Mouse (Mus musculus): Measurements from ENCODE around the gene Anxa3. TPM values are rescaled to one million over a fixed set of nuclear protein-coding genes. Genes with fewer than 3 reads are reported as not detected.

Gene Anxa3
- polyA plus RNA-seq, 1 experiment from 2014 or later = 24.3 TPM

GRCm38 (mm10) chr5:96797465-96797864 lies 4.3 kb downstream of the Anxa3 start:
- H3K36me3 ChIP-seq = no peaks in the 10 kb centered on the region
- ATAC-seq (ENCODE audit: insufficient number of reproducible peaks, insufficient read depth, low FRiP score, low TSS enrichment, low read depth) = no peak
- peaks cover 6% of the 10 kb centered on the region for H3K27me3 ChIP-seq
- H3K4me2 ChIP-seq = no peak overlapping the region
- H3K4me3 ChIP-seq = no peak overlapping the region
- WGBS = 86% methylated on average over 6 of the region's 6 CpGs
- H3K4me1 ChIP-seq = peaks cover 18% of the 10 kb centered on the region
- H3K27ac ChIP-seq = no peak overlapping the region
- H3K9me3 ChIP-seq = no peaks in the 10 kb centered on the region
- no peak overlapping the region for H3K9ac ChIP-seq

DNA sequence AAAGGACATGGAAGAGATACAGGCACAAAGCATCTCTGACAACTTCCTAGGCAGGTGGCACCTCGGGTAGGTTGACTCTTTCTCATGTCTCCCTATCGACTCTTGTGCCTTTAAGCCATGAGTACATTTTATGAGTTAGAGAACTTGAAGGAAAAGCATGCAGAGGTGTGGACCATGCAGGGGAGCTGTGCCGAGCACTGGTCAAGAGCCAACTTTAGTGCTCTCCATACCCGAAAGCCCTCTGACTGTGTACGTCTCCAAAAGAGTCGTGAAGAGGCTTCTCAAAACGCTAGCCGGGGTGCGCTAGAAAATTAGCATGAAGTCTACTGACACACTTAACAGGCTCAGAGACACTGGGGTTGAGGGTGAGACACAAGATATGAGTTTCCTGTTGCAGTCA lies 6.0 kb downstream of the Anxa3 start:
- Histone ChIP-seq H3K9me3 (no peaks in the 10 kb centered on the region), H3K27ac (no peak overlapping the region), H3K4me3 (no peak overlapping the region), H3K4me2 (no peak overlapping the region), H3K36me3 (no peaks in the 10 kb centered on the region), H3K27me3 (no peaks in the 10 kb centered on the region; the same call in 1 of the 2 replicates), H3K4me1 (peaks cover 12% of the 10 kb centered on the region), H3K9ac (no peak overlapping the region)
- 88% methylated on average over 9 of the region's 9 CpGs for whole genome bisulfite sequencing
- no peak for ATAC-seq (ENCODE audit: insufficient number of reproducible peaks, insufficient read depth, low FRiP score, low TSS enrichment, low read depth)

DNA sequence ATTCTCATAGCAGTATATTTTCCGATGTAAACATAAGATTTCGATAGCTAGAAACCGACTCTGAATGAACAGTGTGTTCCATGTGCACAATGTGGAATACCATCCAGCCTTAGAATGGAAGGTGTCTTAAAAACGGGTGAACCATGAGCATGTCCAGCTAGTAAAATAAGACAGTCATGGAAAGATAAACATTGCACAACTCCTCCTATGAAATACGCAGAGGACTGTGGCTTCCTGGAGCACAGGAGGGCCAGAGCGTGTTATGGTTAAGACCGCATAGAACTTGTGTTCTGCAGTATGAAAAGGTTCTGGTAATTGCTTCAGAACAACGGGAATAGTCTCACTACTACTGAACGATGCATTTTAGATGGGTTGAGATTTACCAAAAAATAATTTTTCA lies 6.8 kb downstream of the Anxa3 start:
- no peak for ATAC-seq (ENCODE audit: insufficient number of reproducible peaks, insufficient read depth, low FRiP score, low TSS enrichment, low read depth)
- Histone ChIP-seq H3K4me1 (peaks cover 20% of the 10 kb centered on the region), H3K9me3 (no peaks in the 10 kb centered on the region), H3K27ac (no peak overlapping the region), H3K36me3 (no peaks in the 10 kb centered on the region), H3K4me3 (no peak overlapping the region), H3K9ac (no peak overlapping the region), H3K27me3 (no peaks in the 10 kb centered on the region; the same call in 1 of the 2 replicates), H3K4me2 (no peak overlapping the region)
- 88% methylated on average over 9 of the region's 9 CpGs for WGBS

GRCm38 (mm10) chr5:96802185-96802584 lies 9.0 kb downstream of the Anxa3 start:
- peak overlapping the region; percentile 28; the same call in 1 of the 2 replicates for H3K27ac ChIP-seq
- 17% methylated on average over 7 of the region's 7 CpGs for WGBS
- no peak overlapping the region for H3K4me2 ChIP-seq
- H3K27me3 ChIP-seq = no peaks in the 10 kb centered on the region
- peaks cover 21% of the 10 kb centered on the region for H3K4me1 ChIP-seq
- H3K9me3 ChIP-seq = no peaks in the 10 kb centered on the region
- no peak for ATAC-seq (ENCODE audit: insufficient number of reproducible peaks, insufficient read depth, low FRiP score, low TSS enrichment, low read depth)
- H3K36me3 ChIP-seq = no peaks in the 10 kb centered on the region
- no peak overlapping the region for H3K4me3 ChIP-seq
- no peak overlapping the region for H3K9ac ChIP-seq

- no peak overlapping the region for H3K4me3 ChIP-seq
- ATAC-seq (ENCODE audit: insufficient number of reproducible peaks, insufficient read depth, low FRiP score, low TSS enrichment, low read depth) = no peak
- no peaks in the 10 kb centered on the region for H3K36me3 ChIP-seq
- peaks cover 21% of the 10 kb centered on the region for H3K4me1 ChIP-seq
- WGBS = 50% methylated on average over 3 of the region's 3 CpGs
- no peak overlapping the region for H3K4me2 ChIP-seq
- H3K9ac ChIP-seq = no peak overlapping the region
- H3K9me3 ChIP-seq = no peaks in the 10 kb centered on the region
- H3K27me3 ChIP-seq = no peaks in the 10 kb centered on the region
- no peak overlapping the region for H3K27ac ChIP-seq
These were observed 10.0 kb downstream of the Anxa3 start for GRCm38 (mm10) chr5:96803091-96803490.

DNA sequence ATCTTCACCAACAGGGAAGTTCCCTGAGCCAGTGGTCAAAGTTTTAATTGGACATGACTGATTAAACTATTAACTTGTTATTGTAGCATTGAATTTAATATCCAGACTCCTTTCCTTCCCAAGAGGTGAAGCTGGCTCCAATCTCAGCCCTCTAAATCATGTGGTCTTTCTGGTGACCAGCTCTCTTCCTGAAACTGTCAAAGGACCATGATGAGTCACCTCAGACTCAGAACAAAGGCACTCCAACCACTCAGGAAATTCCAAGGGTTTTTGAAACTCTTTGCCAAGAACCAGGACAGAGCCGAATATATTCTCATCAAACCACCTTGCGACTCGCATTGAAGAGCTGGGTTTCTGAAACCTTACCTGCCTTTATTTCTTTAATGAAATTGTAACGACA lies 11.2 kb downstream of the Anxa3 start:
- 70% methylated on average over 4 of the region's 4 CpGs for whole genome bisulfite sequencing
- no peak for ATAC-seq (ENCODE audit: insufficient number of reproducible peaks, insufficient read depth, low FRiP score, low TSS enrichment, low read depth)
- H3K4me3 ChIP-seq = no peak overlapping the region

GRCm38 (mm10) chr5:96804813-96805212 lies 11.7 kb downstream of the Anxa3 start:
- Histone ChIP-seq H3K4me3 (no peak overlapping the region), H3K4me2 (no peak overlapping the region), H3K27me3 (no peaks in the 10 kb centered on the region), H3K4me1 (peaks cover 21% of the 10 kb centered on the region), H3K27ac (no peak overlapping the region), H3K36me3 (no peaks in the 10 kb centered on the region), H3K9ac (no peak overlapping the region), H3K9me3 (no peaks in the 10 kb centered on the region)
- ATAC-seq (ENCODE audit: insufficient number of reproducible peaks, insufficient read depth, low FRiP score, low TSS enrichment, low read depth) = no peak
- 50% methylated on average over 3 of the region's 3 CpGs for WGBS

More for the DNA sequence above, 11.2 kb downstream of the Anxa3 start:
- H3K27me3 ChIP-seq = no peaks in the 10 kb centered on the region
- H3K27ac ChIP-seq = no peak overlapping the region
- no peak overlapping the region for H3K9ac ChIP-seq
- H3K9me3 ChIP-seq = no peaks in the 10 kb centered on the region
- H3K4me1 ChIP-seq = peaks cover 21% of the 10 kb centered on the region
- no peaks in the 10 kb centered on the region for H3K36me3 ChIP-seq
- no peak overlapping the region for H3K4me2 ChIP-seq

GRCm38 (mm10) chr5:96810620-96811019 lies 17.5 kb downstream of the Anxa3 start:
- ATAC-seq (ENCODE audit: insufficient number of reproducible peaks, insufficient read depth, low FRiP score, low TSS enrichment, low read depth) = no peak
- WGBS = 60% methylated on average over 4 of the region's 4 CpGs
- Histone ChIP-seq H3K9ac (no peak overlapping the region), H3K4me1 (no peaks in the 10 kb centered on the region), H3K36me3 (no peaks in the 10 kb centered on the region), H3K27ac (no peak overlapping the region), H3K4me2 (no peak overlapping the region), H3K9me3 (no peaks in the 10 kb centered on the region), H3K4me3 (no peak overlapping the region), H3K27me3 (no peaks in the 10 kb centered on the region)

GRCm38 (mm10) chr5:96824769-96825327 lies 31.7 kb downstream of the Anxa3 start:
- Histone ChIP-seq H3K4me3 (no peak overlapping the region), H3K4me2 (no peak overlapping the region), H3K36me3 (no peaks in the 10 kb centered on the region), H3K4me1 (no peaks in the 10 kb centered on the region), H3K27ac (no peak overlapping the region), H3K27me3 (no peaks in the 10 kb centered on the region; the same call in 1 of the 2 replicates), H3K9ac (no peak overlapping the region), H3K9me3 (no peaks in the 10 kb centered on the region)
- no peak for ATAC-seq (ENCODE audit: insufficient number of reproducible peaks, insufficient read depth, low FRiP score, low TSS enrichment, low read depth)
- 79% methylated on average over 13 of the region's 13 CpGs for WGBS

- WGBS = 44% methylated on average over 1 of the region's 1 CpGs
These were observed 34.0 kb downstream of the Anxa3 start for GRCm38 (mm10) chr5:96827176-96827575.

GRCm38 (mm10) chr5:96834338-96834737 lies 41.2 kb downstream of the Anxa3 start:
- no peak for ATAC-seq (ENCODE audit: insufficient number of reproducible peaks, insufficient read depth, low FRiP score, low TSS enrichment, low read depth)
- no peaks in the 10 kb centered on the region for H3K9me3 ChIP-seq
- peaks cover 8% of the 10 kb centered on the region; the same call in 1 of the 2 replicates for H3K27me3 ChIP-seq
- no peak overlapping the region for H3K9ac ChIP-seq
- H3K4me2 ChIP-seq = no peak overlapping the region
- no peaks in the 10 kb centered on the region for H3K36me3 ChIP-seq
- no peak overlapping the region for H3K27ac ChIP-seq
- 37% methylated on average over 5 of the region's 5 CpGs for WGBS
- H3K4me1 ChIP-seq = no peaks in the 10 kb centered on the region
- H3K4me3 ChIP-seq = no peak overlapping the region

More at GRCm38 (mm10) chr5:96827176-96827575, 34.0 kb downstream of the Anxa3 start:
- Histone ChIP-seq H3K27ac (no peak overlapping the region), H3K4me2 (no peak overlapping the region), H3K36me3 (no peaks in the 10 kb centered on the region), H3K9ac (no peak overlapping the region), H3K27me3 (no peaks in the 10 kb centered on the region; the same call in 1 of the 2 replicates), H3K4me3 (no peak overlapping the region), H3K4me1 (no peaks in the 10 kb centered on the region), H3K9me3 (no peaks in the 10 kb centered on the region)
- ATAC-seq (ENCODE audit: insufficient number of reproducible peaks, insufficient read depth, low FRiP score, low TSS enrichment, low read depth) = no peak

- ATAC-seq (ENCODE audit: insufficient number of reproducible peaks, insufficient read depth, low FRiP score, low TSS enrichment, low read depth) = no peak
- Histone ChIP-seq H3K27me3 (no peaks in the 10 kb centered on the region), H3K4me1 (no peaks in the 10 kb centered on the region), H3K9ac (no peak overlapping the region), H3K27ac (no peak overlapping the region), H3K4me2 (no peak overlapping the region), H3K9me3 (0 out of 2 replicates have a peak, but pooled peaks cover 3% of the 10 kb centered on the region), H3K36me3 (no peaks in the 10 kb centered on the region), H3K4me3 (no peak overlapping the region)
These were observed 54.8 kb downstream of the Anxa3 start for GRCm38 (mm10) chr5:96847986-96848385.

Measured in embryonic facial prominence, embryonic 13.5 days (tissue).